Mouse (Mus musculus): ENCODE data around the gene Sympk. TPM values are rescaled to one million over a fixed set of nuclear protein-coding genes. Genes with fewer than 3 reads are reported as not detected.

The Sympk gene
- polyA plus RNA-seq, 1 experiment from 2014 or later = 34.0 TPM

DNA sequence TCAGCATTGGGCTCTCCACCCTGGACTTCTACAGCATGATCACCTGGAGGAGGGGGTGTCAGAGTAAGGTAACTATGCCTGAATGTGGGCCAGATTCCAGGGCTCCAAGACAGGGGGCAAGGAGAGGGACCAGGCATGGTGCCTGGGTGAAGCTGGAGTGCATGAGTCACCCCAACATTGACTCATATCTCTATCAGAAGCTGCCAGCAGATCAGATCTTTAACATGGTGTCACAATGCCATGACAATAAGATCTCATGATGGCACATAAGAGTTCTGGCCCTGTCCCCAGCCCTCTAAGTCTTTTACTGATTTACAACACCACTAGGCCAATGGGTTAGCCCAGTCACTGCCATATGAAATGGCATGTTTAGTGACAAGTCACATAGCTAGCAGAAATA is 79.6 kb downstream of the Sympk start:
- no peak overlapping the region for H3K9ac ChIP-seq (replicated peaks; ENCODE audit: low read length)
- no peaks in the 10 kb centered on the region for H3K36me3 ChIP-seq (ENCODE audit: insufficient read depth, low read length)
- ATAC-seq (ENCODE audit: low FRiP score, low TSS enrichment) = no peak
- no peak overlapping the region for H3K27ac ChIP-seq (ENCODE audit: low read length)
- H3K4me3 ChIP-seq (ENCODE audit: low read length) = no peak overlapping the region
- H3K4me2 ChIP-seq (replicated peaks; ENCODE audit: low read depth, low read length) = no peak overlapping the region
- no peaks in the 10 kb centered on the region for H3K9me3 ChIP-seq (ENCODE audit: low read length)
- H3K27me3 ChIP-seq (ENCODE audit: insufficient read depth, low read length) = no peaks in the 10 kb centered on the region
- no peaks in the 10 kb centered on the region for H3K4me1 ChIP-seq (ENCODE audit: insufficient read depth, low read length)

Small RNA genes lying within 50 kb of the gene (microRNA-seq; reads per million reads assigned to microRNA genes)
- 0.47 reads per million for gene Mir3100

Other genes starting within 250 kb of the Sympk start
- gene Psg19, start 225.9 kb upstream of the Sympk start, polyA plus RNA-seq (2015; fragmentation: Nextera tagmentation; extraction: Ambion mirVana) = not detected in 2 replicates
- gene Psg17, start 202.8 kb upstream of the Sympk start, polyA plus RNA-seq (2015; fragmentation: Nextera tagmentation; extraction: Ambion mirVana) = not detected in 2 replicates
- 1.4 and 1.6 TPM in 2 replicates for gene Mill2, start 184.4 kb upstream of the Sympk start, polyA plus RNA-seq (2015; fragmentation: Nextera tagmentation; extraction: Ambion mirVana)
- 1.8 TPM in 2 replicates for gene Pglyrp1, start 153.0 kb upstream of the Sympk start, polyA plus RNA-seq (2015; fragmentation: Nextera tagmentation; extraction: Ambion mirVana)
- 30.8 and 31.7 TPM in 2 replicates for gene Ccdc61, start 114.0 kb upstream of the Sympk start, polyA plus RNA-seq (2015; fragmentation: Nextera tagmentation; extraction: Ambion mirVana)
- 0.67 and 0.77 TPM in 2 replicates for gene Nova2, start 98.5 kb upstream of the Sympk start, polyA plus RNA-seq (2015; fragmentation: Nextera tagmentation; extraction: Ambion mirVana)
- gene Nanos2, start 37.0 kb upstream of the Sympk start, polyA plus RNA-seq (2015; fragmentation: Nextera tagmentation; extraction: Ambion mirVana) = not detected in 2 replicates
- gene Mypop, start 33.1 kb upstream of the Sympk start, polyA plus RNA-seq (2015; fragmentation: Nextera tagmentation; extraction: Ambion mirVana) = 3.3 and 4.0 TPM in 2 replicates
- gene Irf2bp1, start 20.3 kb upstream of the Sympk start, polyA plus RNA-seq (2015; fragmentation: Nextera tagmentation; extraction: Ambion mirVana) = 21.4 and 23.5 TPM in 2 replicates
- 0.35 and 0.75 TPM in 2 replicates for gene Foxa3, start 839 bp upstream of the Sympk start, polyA plus RNA-seq (2015; fragmentation: Nextera tagmentation; extraction: Ambion mirVana)
- not detected in 2 replicates for gene Rsph6a, start 30.3 kb downstream of the Sympk start, polyA plus RNA-seq (2015; fragmentation: Nextera tagmentation; extraction: Ambion mirVana)
- gene Dmwd, start 51.9 kb downstream of the Sympk start, polyA plus RNA-seq (2015; fragmentation: Nextera tagmentation; extraction: Ambion mirVana) = 15.5 and 16.8 TPM in 2 replicates
- gene Dmpk, start 59.5 kb downstream of the Sympk start, polyA plus RNA-seq (2015; fragmentation: Nextera tagmentation; extraction: Ambion mirVana) = 17.2 and 27.5 TPM in 2 replicates
- 9.5 and 10.5 TPM in 2 replicates for gene Six5, start 70.2 kb downstream of the Sympk start, polyA plus RNA-seq (2015; fragmentation: Nextera tagmentation; extraction: Ambion mirVana)
- 3.2 and 4.3 TPM in 2 replicates for gene Gm4969, start 94.0 kb downstream of the Sympk start, polyA plus RNA-seq (2015; fragmentation: Nextera tagmentation; extraction: Ambion mirVana)
- 18.4 and 20.3 TPM in 2 replicates for gene Fbxo46, start 95.5 kb downstream of the Sympk start, polyA plus RNA-seq (2015; fragmentation: Nextera tagmentation; extraction: Ambion mirVana)
- 15.1 and 16.1 TPM in 2 replicates for gene Qpctl, start 124.9 kb downstream of the Sympk start, polyA plus RNA-seq (2015; fragmentation: Nextera tagmentation; extraction: Ambion mirVana)
- 137 and 141 TPM in 2 replicates for gene Snrpd2, start 125.3 kb downstream of the Sympk start, polyA plus RNA-seq (2015; fragmentation: Nextera tagmentation; extraction: Ambion mirVana)
- gene Gipr, start 141.8 kb downstream of the Sympk start, polyA plus RNA-seq (2015; fragmentation: Nextera tagmentation; extraction: Ambion mirVana) = 0.37 and 0.60 TPM in 2 replicates
- gene Eml2, start 152.0 kb downstream of the Sympk start, polyA plus RNA-seq (2015; fragmentation: Nextera tagmentation; extraction: Ambion mirVana) = 12.0 and 14.5 TPM in 2 replicates
- gene Gpr4, start 188.2 kb downstream of the Sympk start, polyA plus RNA-seq (2015; fragmentation: Nextera tagmentation; extraction: Ambion mirVana) = 4.0 and 4.3 TPM in 2 replicates
- 42.9 and 44.6 TPM in 2 replicates for gene Opa3, start 204.0 kb downstream of the Sympk start, polyA plus RNA-seq (2015; fragmentation: Nextera tagmentation; extraction: Ambion mirVana)
- 81.0 and 86.9 TPM in 2 replicates for gene Vasp, start 247.4 kb downstream of the Sympk start, polyA plus RNA-seq (2015; fragmentation: Nextera tagmentation; extraction: Ambion mirVana)